Mouse (Mus musculus): ENCODE results near the gene Unc5c. TPM values are rescaled to one million over a fixed set of nuclear protein-coding genes. Genes with fewer than 3 reads are reported as not detected.

The Unc5c gene
- total RNA-seq, 2 experiments from 2014 or later: 36.8 to 48.3 TPM

DNA sequence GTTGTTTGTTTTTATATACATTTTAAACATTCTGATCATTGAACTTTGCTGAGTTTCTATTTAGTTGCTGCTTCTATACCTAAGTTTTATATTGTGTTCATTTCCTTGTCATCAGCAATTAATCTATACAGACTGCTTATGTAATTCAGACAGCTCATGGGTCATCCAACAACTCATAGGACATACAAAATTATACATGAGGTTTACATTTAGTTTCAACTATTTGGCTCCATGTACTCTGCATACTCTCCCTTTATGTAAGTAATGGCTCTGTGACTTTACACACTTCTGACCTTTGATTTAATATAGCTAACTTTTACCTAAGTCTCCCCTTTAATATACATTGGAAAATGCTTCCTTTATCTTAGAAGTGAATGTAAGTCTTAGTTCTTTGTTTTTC is 332.4 kb downstream of the Unc5c start:
- no peak for DNase-seq (ENCODE audit: extremely low spot score in 1 of 2, low spot score in 1 of 2)

DNA sequence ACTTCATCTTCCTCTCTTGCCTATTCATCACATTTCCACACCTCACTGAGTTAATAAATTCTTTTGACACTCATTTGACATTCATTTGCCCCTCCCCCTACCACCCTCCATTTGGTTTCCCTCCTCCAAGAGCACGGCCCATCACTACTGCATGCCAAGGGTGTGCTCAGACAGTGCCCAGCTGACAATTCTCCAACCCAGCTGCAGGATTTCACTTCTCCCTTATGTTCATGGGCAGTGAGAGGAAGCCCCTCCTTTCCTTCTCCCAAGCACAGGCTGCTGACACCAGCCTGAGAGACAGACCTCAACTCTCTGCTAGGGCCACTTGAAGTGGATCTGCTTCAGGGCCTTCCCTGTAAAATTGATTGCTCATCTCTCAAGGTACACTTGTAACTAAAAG is 332.8 kb downstream of the Unc5c start:
- DNase-seq (ENCODE audit: extremely low spot score in 1 of 2, low spot score in 1 of 2): no peak

DNA sequence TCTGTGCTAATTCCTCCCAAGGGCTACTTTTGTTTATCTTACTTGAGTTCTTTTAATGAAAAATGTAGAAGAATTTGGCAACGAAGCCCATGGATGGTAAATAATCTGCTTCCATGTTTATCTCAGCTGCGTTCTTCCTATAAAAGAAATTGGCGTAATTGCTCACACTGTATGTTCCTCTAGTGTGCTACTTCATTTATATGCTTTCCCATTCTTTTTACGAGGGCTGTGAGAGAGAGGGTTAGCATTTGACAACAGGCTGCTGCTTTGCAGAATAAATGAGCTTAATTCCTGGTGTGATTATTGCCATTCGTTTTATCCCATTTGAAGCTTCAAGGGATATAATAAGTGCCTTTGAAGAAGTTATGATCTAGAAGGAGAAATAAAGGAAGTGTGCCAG is 339.1 kb downstream of the Unc5c start:
- no peak for DNase-seq (ENCODE audit: extremely low spot score in 1 of 2, low spot score in 1 of 2)

DNA sequence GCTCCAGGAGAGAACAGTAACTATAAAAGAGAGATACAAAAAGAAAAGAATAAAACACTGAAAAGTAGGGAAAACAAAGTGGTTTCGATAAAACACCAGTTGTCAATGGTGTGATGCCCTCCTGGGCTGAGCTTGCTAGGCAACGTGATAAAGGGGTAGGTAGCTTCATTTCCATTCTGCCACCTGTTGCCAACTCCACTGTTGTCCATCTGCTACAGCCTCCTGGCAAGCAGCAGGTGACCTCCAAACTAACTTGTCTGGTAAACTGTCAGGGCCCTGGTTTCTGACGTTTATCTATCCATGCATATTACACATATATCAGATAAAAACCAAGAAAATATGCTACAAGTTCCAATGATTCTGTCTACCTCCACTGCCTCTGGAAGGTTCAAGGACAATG is 344.6 kb downstream of the Unc5c start:
- no peak for DNase-seq (ENCODE audit: extremely low spot score in 1 of 2, low spot score in 1 of 2)

DNA sequence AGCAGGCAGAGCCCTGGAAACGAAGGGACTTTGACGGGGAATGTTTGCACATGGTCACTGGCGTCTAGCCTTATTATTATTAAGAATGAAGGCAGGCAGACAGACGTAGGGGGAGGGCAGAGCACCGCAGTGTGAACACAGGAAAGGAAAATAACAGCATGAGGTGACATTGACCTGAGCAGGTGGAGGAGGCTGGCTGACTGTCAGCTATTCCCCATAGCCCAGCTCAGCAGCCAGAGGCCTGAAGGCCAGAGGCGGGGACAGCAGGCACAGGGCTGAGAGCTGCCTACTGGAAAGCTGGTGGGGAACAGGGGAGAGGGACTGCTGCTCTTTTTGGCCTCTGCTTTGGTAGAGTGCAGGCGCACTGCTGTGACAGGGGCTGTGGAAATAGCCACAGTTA is 345.9 kb downstream of the Unc5c start:
- DNase-seq (ENCODE audit: extremely low spot score in 1 of 2, low spot score in 1 of 2): no peak

DNA sequence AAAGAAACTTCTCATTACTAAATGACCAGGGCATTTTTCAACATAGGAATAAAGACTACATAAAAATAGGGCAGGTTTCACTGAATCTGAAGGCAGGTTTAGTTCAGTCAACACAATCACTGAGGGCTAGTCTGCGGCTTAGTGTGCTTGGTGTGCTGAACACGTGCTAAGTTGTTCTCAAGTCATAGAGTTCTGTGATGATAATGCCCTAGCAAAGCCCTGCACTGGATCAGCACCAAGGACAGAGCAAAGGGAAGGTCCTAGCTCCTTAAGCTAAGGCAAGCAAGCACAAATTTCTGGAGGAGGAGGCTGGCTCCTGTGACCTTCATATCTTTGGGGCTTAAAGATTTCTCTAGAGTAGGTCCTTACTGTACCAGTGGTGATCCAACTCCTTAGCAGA is 346.3 kb downstream of the Unc5c start:
- DNase-seq (ENCODE audit: extremely low spot score in 1 of 2, low spot score in 1 of 2): no peak

DNA sequence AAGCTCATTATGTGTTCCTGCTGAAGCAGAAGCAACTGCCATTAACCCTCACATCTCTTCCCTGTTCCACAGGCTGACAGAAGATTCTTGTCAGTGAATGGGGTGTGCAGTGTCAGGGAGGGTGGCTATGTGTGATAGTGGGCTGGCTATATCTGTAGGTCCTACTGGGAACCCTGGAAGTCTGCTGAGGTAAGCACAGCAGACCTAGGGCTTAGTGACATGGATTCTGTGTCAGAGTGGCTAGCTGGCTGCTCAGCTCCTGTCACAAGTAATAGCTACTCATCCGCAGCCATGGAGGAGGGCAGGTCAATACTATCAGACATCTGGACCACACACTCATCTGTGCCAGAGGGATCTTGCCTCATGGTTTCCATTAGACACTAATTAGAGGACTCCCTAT is 349.8 kb downstream of the Unc5c start:
- no peak for DNase-seq (ENCODE audit: extremely low spot score in 1 of 2, low spot score in 1 of 2)

DNA sequence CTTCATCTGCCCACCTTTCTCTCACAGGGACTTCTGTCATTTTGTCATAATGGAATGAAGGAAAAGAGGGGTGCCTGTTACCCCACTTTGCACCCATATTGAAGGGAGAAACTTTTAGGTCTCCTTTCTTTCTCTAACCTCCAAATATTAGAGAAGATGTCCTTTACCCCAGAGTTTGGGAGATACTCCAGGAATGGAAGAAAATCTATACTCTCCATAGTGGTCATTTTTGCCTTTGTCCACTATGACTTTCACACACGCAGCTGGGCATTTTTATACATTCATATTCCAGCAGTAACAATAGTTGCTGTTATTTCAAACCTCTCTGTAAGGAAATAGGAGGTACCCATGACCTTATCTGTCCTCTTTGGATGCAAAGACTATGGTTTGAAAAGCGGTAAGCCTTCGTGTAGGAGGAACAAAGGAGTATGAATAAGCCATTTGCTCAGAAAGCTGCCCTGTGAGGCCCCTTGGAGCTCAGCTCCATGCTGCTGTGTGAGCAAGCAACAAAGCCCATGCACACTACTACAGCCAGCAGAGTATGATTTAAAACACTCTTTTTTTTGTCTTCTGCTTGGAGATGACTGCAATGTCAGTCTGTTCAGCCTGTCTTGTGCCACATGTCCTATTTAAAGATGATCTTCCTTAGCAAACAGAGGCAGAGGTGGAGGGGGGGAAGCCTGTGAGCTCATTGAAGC is 353.7 kb downstream of the Unc5c start:
- no peak for DNase-seq (ENCODE audit: extremely low spot score in 1 of 2, low spot score in 1 of 2)

DNA sequence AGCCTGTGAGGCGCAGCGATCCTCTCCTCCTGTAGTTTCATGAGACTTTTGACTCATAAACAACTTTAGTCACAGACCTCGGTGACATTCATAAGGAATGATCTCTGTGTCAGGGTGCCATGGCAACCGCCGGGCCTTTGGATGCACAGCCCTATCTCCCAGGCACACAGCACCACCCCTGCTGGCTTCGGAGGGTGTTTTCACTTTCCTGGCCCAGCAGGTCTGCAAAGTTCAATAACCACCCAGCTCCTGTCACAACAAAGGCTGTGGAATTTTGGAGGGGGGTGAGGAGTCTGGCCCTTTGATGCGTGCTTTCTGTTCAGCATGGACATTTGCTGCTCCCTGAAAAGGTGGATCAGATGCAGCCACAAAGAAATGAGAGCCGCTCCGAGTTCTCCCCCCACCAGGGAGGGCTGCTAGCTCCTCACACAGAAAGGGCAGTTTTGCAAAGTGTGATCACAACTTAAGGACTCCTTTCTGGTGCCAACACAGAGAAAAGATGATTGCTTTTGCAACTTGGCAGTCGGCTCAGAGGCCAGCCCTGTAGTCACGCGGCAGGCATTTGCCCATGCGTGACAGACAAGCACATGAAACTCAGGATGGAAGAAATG is 354.4 kb downstream of the Unc5c start:
- DNase-seq (ENCODE audit: extremely low spot score in 1 of 2, low spot score in 1 of 2): no peak

DNA sequence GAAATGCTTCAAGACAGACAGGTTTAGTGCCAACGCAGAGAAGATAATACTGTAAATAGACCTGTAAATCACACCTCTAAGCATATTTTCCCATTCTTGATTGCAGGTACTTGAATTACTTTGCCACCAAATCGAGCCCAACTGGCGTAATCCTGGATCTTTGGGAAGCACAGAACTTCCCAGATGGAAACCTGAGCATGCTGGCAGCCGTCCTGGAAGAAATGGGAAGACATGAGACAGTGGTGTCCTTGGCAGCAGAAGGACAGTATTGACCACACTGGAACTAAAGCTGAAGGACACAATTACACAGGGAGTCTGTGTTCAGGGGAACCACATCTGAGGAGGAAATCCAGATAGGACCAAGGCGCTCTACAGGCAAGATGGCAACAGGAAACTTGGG is 363.3 kb downstream of the Unc5c start:
- no peak for DNase-seq (ENCODE audit: extremely low spot score in 1 of 2, low spot score in 1 of 2)

DNA sequence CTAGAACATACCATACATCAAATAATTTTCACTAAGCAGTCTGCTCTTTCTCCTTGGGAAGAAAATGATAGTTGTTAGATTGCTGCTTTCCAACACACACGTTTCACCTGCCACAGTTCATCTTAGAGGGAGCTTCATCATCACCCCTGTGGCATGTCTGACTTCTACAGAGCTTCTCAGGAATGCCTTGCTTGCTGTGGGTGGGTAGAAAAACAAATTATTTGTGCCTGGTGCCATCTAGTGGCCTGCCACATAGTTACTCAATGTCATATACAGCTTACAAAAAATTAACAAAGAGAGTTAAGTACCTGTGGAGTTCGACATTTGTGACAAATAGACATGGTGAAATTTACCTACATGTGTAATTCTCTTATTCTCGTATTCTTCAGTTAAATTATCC is 366.1 kb downstream of the Unc5c start:
- peak; percentile 34 to 76 for DNase-seq (ENCODE audit: extremely low spot score in 1 of 2, low spot score in 1 of 2)

DNA sequence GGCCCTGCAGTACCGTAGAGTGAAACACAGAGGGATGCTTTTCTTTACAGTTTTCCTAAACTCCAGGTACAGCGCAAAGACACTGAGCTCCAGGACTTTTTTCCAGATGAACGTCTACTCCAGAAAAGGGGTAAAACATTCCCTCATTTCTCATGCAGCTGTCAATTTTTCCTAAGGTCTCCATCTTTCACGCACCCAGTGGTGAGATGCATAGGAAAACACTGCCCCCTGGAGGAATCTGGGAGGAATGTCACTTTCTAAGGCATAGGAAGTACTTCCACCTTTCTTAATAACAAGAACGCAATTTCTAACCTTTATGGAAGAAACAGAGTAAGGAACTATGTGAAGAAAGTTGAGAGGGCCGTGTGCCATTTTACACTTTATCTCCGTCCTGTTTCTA is 373.8 kb downstream of the Unc5c start:
- DNase-seq (ENCODE audit: extremely low spot score in 1 of 2, low spot score in 1 of 2): peak in 1 of 2 experiments; percentile 35

DNA sequence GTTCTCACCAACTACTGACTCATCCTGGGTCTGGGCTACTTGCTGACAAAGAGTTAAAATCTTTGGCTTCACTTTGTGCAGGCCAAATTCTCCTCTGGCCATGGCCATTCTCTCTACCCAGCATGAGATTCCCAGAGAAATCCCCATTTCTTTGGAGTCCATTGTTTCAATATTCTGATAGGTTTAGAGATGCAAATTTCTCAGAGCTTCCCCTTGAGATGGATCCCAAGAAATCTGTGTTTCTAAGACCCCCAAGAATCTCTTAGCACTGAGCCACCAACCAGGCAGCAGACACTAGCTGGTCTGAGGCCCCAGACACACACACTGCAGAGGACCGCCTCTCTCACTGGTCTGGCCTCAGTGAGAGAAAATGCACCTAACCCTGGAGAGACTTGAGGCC is 384.2 kb downstream of the Unc5c start:
- DNase-seq (ENCODE audit: extremely low spot score in 1 of 2, low spot score in 1 of 2): no peak

DNA sequence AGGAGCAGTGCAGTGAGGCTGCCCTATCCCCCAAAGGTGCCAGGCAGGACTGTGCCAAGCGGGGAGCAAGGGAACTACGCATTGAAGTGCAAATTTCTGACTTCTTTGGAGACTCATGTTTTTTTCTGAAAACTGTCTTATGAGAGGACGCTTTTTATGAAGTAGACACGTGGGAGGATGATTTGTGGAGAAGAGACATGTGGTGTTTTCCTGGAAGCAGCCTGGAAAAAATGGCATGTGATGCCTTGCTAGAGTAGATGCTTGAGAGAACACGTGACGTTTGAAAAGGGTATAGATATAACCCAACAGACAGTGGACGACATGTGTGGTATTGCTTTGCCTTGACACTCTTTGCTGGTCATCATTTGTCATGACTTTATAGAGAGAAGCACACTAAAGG is 385.1 kb downstream of the Unc5c start:
- no peak for DNase-seq (ENCODE audit: extremely low spot score in 1 of 2, low spot score in 1 of 2)

DNA sequence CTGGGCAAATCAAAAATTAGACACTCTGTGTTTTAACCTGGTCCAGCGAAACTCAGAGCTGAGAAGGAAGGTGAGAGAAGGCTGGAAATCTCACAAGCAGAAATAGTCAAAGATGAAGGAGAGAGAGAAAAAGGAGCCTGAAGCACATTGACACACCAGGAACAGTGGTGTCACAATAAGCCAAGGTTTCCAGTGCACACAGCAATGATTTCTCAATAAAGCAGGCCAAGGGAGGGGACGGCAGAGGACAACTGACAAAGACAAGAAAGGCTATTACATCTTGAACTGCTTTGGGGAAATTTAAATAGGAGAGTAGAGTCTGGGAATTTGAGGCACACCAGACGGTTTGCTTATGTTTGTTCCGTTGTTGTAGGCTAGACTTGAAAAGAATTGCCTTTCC is 389.3 kb downstream of the Unc5c start:
- DNase-seq (ENCODE audit: extremely low spot score in 1 of 2, low spot score in 1 of 2): no peak

DNA sequence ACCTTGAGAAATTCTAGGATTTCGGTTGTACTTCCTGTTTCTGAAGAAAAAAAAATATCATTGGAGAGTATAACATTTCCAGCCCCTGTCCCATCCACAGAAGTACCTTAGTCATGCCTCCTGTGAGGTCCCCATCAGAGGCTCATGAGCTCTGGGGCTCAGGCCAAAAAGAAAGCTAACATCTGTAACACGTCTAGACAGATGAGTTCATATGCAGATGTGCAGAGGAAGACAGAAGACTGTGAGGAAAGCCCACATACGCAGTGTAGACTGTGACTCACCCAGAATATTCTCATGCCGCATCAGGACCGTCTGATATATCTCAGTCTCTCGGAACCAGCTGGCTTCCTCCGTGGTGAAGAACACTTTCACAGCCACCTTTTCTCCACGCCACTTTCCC is 392.1 kb downstream of the Unc5c start:
- DNase-seq (ENCODE audit: extremely low spot score in 1 of 2, low spot score in 1 of 2): no peak

DNA sequence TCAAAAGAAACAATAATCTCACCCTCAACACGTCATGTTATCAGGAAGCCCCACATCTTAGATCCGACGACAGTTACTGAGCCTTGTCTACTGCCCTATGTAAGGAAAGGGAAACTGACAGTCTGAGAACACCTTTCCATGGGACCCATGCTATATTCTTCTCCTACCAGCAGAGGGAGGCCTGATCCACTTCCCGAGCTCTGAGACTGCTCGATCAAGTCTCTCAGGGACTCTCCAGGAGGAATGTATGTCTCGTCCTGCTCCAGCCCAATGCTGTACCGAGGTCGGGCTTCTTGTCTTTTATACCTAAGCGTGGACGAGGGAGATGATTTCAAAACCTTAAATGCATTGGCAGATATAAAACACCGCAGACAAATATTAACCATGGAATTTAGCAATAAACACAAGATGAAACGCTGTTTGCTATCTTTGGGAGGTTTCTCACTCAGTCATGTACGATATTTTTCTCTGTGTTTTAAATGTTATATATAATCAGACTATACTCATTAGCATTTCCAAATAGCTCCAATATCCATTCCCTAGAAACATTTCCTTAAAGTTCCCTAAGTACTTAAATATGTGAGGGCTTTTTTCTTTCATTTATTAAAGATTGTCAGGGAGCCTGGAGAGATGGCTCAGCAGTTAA is 397.9 kb downstream of the Unc5c start:
- peak in 1 of 2 experiments; percentile 45 for DNase-seq (ENCODE audit: extremely low spot score in 1 of 2, low spot score in 1 of 2)

DNA sequence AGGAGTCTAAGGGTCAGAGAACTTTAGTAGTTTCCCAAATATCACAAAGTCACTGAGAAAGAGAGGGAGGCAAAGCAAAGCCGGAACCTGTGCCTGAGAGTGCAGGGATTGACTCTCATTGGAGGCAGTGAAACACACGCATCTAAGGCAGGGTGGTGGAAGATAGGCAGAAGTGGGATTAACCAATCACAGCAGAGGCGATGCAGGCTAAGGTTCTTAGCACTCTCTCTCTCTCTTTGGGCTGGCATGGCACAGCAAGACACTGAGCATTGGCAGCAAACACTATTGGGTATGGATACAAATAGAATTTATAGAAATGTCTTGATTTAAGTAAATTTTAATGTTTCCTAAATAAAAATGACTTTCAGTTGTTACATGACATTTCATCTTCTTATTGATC is 406.8 kb downstream of the Unc5c start:
- DNase-seq (ENCODE audit: extremely low spot score in 1 of 2, low spot score in 1 of 2): no peak

DNA sequence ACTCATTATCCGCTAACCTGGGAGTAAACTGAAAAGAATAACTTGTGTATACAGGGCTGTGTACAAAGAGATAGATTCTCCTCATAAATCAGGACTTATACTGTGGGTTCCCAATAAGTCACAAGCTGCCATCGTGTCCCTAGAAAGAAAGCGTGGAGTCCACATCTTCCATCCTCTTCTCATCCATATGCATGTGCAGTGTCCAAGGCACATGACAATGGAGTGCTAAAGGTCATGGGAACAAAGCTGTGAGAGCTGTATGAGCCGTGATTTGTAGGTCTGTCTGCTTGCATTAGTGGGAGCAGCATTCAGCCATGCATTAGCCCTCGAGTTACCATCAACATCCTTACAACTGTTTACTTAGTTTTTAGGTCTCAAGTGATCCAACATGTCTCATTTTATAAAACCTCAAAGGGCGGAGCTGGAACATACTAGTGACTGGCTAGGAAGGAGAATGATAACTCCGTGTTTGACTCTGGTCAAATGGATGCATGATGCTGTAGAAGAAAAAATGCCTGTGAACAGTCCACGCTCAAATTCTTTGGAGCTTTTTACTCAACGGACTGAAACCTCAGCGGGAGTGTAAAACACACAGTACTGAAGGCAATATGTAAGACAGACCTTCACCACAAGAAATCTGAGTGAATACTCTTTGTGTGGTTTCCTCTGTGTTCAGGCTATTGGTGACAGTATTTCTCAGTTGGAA is 407.5 kb downstream of the Unc5c start:
- no peak for DNase-seq (ENCODE audit: extremely low spot score in 1 of 2, low spot score in 1 of 2)

DNA sequence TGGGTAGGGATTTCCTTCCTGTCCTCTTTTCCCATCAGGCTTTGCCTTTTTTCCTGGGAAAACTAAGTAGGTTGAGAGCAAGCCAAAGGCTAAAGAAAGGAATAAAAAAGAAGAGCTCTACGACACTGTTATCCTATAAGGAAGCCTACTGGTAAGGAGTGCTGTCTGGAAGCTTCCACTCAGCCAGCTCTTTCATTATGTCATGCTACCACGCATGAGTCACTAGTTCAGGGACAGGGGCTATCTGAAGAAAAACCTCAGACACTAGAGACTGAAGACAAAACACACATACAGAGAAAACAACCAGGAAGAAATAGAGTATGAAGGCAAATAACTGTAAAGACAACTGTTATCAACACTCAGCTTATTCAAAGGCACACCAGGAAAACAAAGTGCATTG is 417.5 kb downstream of the Unc5c start:
- DNase-seq (ENCODE audit: extremely low spot score in 1 of 2, low spot score in 1 of 2): no peak

DNA sequence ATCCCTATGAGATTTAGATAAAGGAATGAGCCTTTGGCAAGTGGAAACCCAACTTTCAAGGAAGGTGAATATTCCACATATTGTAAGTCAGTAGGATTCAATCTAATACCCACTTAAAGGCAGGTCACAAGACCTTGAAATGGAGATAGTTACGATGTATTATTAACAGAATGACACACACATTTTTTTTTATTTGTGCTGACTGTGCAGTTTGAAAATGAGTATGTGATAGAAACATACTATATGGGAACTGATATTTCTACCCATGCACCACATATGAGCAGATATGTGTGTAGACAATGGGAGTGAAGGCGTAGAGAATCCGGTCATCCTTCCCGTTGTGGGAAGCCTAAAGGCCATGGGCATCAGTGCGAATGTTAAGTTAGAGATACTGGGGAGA is 419.2 kb downstream of the Unc5c start:
- DNase-seq (ENCODE audit: extremely low spot score in 1 of 2, low spot score in 1 of 2): no peak

Data from layer of hippocampus, postnatal 25 days (tissue).